Mouse (Mus musculus) T-cell, adult 2 months (primary cell): ENCODE data around the gene Olfr1138.

Experiments
- DNase-seq: peaks from one replicate; pipeline ENCODE4 v3.0.0; 2022; ENCODE audit warnings: low spot score

Olfr1138 gene

DNA sequence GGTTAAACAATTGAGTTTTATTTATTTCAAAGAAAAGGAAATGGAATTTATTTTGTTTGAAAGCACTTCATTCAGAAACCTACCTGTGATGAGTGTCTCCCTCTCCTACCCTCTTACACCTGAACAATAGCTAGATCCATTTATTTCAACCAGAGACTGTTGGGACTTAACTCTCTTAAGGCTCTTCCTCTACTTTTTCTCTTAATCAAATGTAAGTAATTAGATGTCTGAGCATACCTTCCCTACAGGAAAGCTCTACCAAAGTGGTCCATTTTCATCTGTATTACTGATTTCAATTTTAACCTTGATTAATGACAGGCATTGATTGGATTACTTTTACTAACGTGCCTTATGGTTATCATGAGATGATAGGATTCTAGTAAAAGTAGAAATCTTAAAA, at the start of gene Olfr1138:
Gene Olfr1138, minus strand, starts transcription at position 101 of the 400 bp plus-strand sequence.
- DNase-seq: no peak

DNA sequence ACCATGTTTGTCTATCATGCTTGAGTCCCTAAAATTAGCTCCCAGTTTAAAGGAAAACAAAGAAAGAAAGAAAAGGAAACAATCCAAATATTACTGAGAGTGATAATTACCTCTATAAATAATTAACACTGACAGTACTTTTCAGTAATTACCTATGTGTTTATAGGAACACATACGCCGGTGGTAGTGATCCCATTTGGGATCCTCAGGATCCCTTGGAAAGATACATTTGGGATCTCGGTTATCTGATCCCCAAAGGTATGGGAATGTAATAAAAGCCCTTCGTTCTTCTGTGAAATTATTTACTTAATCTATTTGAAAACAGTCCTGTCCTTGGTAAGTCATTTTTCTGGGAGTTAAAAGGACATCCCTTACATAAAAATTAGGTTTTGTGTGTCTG, 39.4 kb upstream of the Olfr1138 start, which contains the start of gene Olfr152:
Gene Olfr152, plus strand, starts transcription at position 301 of the 400 bp plus-strand sequence.
- no peak for DNase-seq

DNA sequence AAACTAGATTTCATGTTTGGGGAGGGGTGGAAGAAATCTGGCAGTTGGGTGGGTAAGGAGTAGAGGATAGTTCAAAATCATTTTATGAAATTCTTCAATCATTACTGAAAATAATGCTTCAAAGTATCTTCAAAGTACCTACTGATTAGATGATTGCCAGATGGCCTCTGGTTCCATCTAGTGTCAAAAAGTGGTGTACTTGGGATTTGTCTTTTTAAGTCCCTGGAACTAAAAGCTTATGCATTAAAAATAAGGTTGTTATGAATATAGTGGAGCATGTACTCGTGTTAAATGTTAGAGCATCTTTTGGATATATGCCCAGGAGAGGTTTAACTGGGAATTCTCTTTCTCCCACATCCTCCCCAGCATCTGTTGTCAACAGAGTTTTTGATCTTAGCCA, 36.4 kb upstream of the Olfr1138 start:
- DNase-seq: no peak

DNA sequence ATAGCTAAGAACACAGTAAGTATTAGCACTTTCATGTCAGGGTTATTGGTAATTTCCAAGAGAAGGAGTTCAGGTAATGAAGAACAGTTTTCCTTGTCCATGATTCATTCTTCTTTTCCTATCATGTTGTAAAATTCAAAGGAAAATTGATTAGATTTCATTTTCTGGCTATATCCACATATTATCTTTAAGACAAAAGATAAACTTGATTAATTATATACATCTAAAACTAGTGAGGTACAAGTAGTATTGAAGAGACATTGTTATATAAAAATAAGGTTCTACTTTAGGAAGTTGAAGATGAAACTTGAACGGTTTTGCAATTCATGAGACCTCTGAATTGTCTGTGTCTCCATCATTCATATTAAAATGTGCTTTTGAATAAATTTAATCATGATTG, 14.1 kb upstream of the Olfr1138 start, which contains the start of gene Olfr1141:
Gene Olfr1141, minus strand, starts transcription at position 101 of the 400 bp plus-strand sequence.
- no peak for DNase-seq

DNA sequence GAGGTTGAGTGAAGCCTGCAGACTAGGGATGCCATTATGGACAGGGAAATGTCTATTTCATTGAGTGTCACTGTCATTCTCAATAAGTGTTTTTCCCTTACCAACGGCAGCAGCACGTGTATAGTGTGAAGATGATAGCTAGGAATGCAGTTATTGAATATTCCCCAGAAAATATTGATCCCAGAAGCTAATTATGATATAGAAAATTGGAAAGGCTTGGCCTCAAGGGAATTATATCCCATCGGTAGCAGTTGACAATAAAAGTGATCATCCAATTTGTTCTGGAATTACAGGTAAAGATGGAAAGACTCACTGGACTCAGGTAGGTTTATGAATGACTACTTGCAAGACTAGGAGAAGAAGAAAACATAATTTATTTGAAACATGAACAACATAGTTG, 3.7 kb upstream of the Olfr1138 start, which contains the start of gene Olfr1140:
Gene Olfr1140, plus strand, starts transcription at position 301 of the 400 bp plus-strand sequence.
- DNase-seq: no peak

DNA sequence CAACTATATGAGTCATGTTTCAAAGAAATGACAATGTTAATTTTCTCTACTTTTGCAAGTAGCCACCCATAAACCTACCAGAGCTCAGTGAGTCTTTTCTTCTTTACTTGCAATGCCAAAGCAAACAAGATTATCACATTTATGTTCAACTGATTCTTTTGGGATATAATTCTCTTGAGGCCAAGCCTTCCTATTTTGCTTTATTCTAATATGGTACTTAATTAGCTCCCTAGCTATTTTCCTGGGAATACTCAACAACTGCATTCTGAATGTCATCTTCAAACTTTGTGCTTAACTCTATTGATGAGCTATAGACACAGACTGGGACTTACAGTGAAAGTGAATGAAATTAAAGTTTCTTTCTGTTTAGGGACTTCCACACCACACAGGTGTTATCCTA, 26.7 kb downstream of the Olfr1138 start, which contains the start of gene Olfr1137:
Gene Olfr1137, minus strand, starts transcription at position 101 of the 400 bp plus-strand sequence.
- no peak for DNase-seq

DNA sequence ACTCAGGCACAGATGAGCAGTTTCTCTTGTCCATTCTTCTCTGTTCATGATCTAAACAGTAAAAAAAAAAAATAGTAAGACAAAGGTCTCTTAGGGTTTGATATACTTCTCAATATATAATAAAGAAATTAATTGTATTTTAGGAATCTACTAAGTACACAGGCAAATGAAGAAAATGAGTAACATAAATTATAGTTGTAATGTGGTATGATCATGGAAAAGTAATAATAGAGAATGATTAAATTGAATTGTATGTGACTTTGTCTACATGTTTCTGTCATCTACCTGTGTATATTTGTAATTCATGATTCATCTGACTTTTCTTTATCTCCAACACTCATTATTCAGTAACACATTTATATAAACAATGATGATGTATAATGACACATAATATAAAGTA, 45.9 kb downstream of the Olfr1138 start, which contains the start of gene Olfr1136:
Gene Olfr1136, minus strand, starts transcription at position 101 of the 400 bp plus-strand sequence.
- DNase-seq: no peak
